Mouse (Mus musculus) ES-E14 (cell line): ENCODE measurements around the gene Rapgef6.

Experiments used
- HCFC1 ChIP-seq: IDR thresholded peaks from 2 replicates; pipeline ENCODE4 v1.6.1; 2012; ENCODE audit warnings: low read length, inconsistent platforms, borderline replicate concordance; ENCODE audit not compliant: insufficient read depth
- MAFK ChIP-seq: IDR thresholded peaks from 2 replicates; pipeline ENCODE4 v1.6.1; 2014; ENCODE audit warnings: mild to moderate bottlenecking, low read depth, low read length, inconsistent platforms; ENCODE audit not compliant: insufficient read depth
- ZC3H11A ChIP-seq: IDR thresholded peaks from 2 replicates; pipeline ENCODE4 v1.6.1; 2012; ENCODE audit warnings: low read depth, mild to moderate bottlenecking, inconsistent platforms, low read length, borderline replicate concordance

GRCm38 (mm10) chr11:54554970-54555369 is 32.3 kb downstream of the Rapgef6 start:
- TF ChIP-seq MAFK (no peak), ZC3H11A (no peak), HCFC1 (no peak)
